Mouse (Mus musculus) neural tube, embryonic 12.5 days (tissue): Measurements from ENCODE around the gene Acrbp. TPM values are rescaled to one million over a fixed set of nuclear protein-coding genes. Genes with fewer than 3 reads are reported as not detected.

ENCODE experiments used
- ATAC-seq: fragments of 200-750 bp; cut with Nextera tagmentation; 2 replicates; pipeline ENCODE4 v1.8.0; 2017; ENCODE audit warnings: low read depth, mild to moderate bottlenecking, moderate TSS enrichment, moderate library complexity; ENCODE audit not compliant: low FRiP score
- H3K27ac ChIP-seq: fragments of 300-500 bp; sonication (generic); 2 replicates; pipeline ENCODE4 v1.5.1; 2016
- H3K27me3 ChIP-seq: fragments of 300-500 bp; sonication (generic); replicated peaks from 2 replicates; pipeline ENCODE4 v1.6.1; 2016; ENCODE audit warnings: mild to moderate bottlenecking
- H3K36me3 ChIP-seq: fragments of 300-500 bp; sonication (generic); 2 replicates; pipeline ENCODE4 v1.6.1; 2016; ENCODE audit warnings: mild to moderate bottlenecking
- H3K4me1 ChIP-seq: fragments of 300-500 bp; sonication (generic); 2 replicates; pipeline ENCODE4 v1.6.1; 2016
- H3K4me2 ChIP-seq: fragments of 300-500 bp; sonication (generic); replicated peaks from 2 replicates; pipeline ENCODE4 v1.6.1; 2016; ENCODE audit warnings: mild to moderate bottlenecking
- H3K4me3 ChIP-seq: fragments of 300-500 bp; sonication (generic); 2 replicates; pipeline ENCODE4 v1.5.1; 2016
- H3K9ac ChIP-seq: fragments of 300-500 bp; sonication (generic); 2 replicates; pipeline ENCODE4 v1.6.1; 2016; ENCODE audit warnings: mild to moderate bottlenecking
- H3K9me3 ChIP-seq: fragments of 300-500 bp; sonication (generic); 2 replicates; pipeline ENCODE4 v1.6.1; 2016; ENCODE audit warnings: mild to moderate bottlenecking
- WGBS: fragments of 180-500 bp; shearing (Covaris S2); methylation state at CpG from one replicate; pipeline ENCODE4 v1.1.7; 2016; 5-methylcytosine and 5-hydroxymethylcytosine counted together
- polyA plus RNA-seq: library from polyadenylated mRNA; unstranded; fragments of >200 nt; fragmentation: Nextera tagmentation; extraction: Ambion mirVana; gene quantifications from 2 replicates; pipeline ENCODE4 v1.2.1, GENCODE M21; 2016

Acrbp gene
- polyA plus RNA-seq, 1 experiment from 2014 or later: 15.3 TPM

DNA sequence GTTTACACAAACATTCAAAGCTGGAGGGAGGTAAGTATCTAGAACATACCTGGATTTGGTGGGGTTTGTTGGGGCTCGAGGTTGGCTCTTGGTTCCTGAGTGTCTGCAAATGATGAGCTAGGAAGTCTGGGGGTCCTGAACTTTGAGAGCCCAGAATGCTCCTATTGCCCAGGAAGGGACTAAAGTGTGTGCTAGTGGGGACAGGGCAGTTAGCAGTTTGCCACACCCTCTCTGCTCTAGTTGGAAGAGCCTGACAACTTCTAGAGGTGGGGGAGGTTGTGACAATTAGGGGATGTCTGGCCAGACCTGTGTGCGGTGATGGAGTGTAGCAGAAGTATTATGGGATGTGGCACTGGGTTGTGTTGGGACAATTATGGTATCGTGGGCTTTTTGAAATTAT, 45.4 kb downstream of the Acrbp start:
- Histone ChIP-seq H3K9me3 (no peaks in the 10 kb centered on the region), H3K4me3 (no peak overlapping the region), H3K27ac (peak overlapping the region; percentile 42; the same call in 1 of the 2 replicates), H3K4me2 (no peak overlapping the region), H3K36me3 (peaks cover 17% of the 10 kb centered on the region; the same call in 1 of the 2 replicates), H3K9ac (no peak overlapping the region), H3K27me3 (no peaks in the 10 kb centered on the region), H3K4me1 (peaks cover 33% of the 10 kb centered on the region)
- 59% methylated on average over 3 of the region's 3 CpGs for WGBS
- no peak for ATAC-seq

GRCm38 (mm10) chr6:125095391-125096278, 46.1 kb downstream of the Acrbp start, which contains the start of gene Chd4:
Gene Chd4, plus strand, starts transcription at chr6:125095981.
- Histone ChIP-seq H3K36me3 (peaks cover 25% of the 10 kb centered on the region), H3K27me3 (no peaks in the 10 kb centered on the region), H3K27ac (peak within 1 kb of the TSS; percentile 91), H3K9me3 (no peaks in the 10 kb centered on the region), H3K4me2 (peak within 1 kb of the TSS; percentile 65), H3K9ac (peak within 1 kb of the TSS; percentile 97), H3K4me3 (peak within 1 kb of the TSS; percentile 99), H3K4me1 (peaks cover 33% of the 10 kb centered on the region)
- peak; percentile 70 for ATAC-seq
- WGBS: 2% methylated on average over 38 of the region's 45 CpGs

DNA sequence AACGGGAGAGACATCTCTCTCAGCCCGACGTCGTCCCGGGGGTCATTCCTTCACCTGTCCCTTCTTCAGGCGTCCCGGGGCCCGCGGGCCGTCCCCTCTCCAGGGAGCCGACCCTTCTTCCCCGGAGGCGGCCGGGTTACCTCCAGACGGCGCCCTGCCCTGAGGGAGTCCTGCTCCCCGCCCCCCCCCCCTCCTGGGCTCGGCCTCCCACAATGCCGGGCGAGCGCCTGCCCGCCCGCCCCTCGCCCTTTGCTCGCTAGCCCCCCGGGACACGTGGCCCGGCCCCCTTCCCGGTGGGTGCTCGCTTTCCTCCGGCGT, 46.7 kb downstream of the Acrbp start:
- no peak; the same call in 1 of the 2 replicates for ATAC-seq
- Histone ChIP-seq H3K27ac (peak overlapping the region; percentile 91), H3K36me3 (peaks cover 31% of the 10 kb centered on the region), H3K4me2 (peak overlapping the region; percentile 65), H3K4me1 (peaks cover 31% of the 10 kb centered on the region), H3K27me3 (no peaks in the 10 kb centered on the region), H3K4me3 (peak overlapping the region; percentile 99), H3K9me3 (no peaks in the 10 kb centered on the region), H3K9ac (peak overlapping the region; percentile 97)
- whole genome bisulfite sequencing: under 1% methylated on average over 31 of the region's 32 CpGs

GRCm38 (mm10) chr6:125096597-125097345, 47.3 kb downstream of the Acrbp start:
- ATAC-seq: peak; percentile 52
- Histone ChIP-seq H3K27ac (peak overlapping the region; percentile 91), H3K4me3 (peak overlapping the region; percentile 99), H3K4me1 (peaks cover 31% of the 10 kb centered on the region), H3K9ac (peak overlapping the region; percentile 97), H3K36me3 (peaks cover 36% of the 10 kb centered on the region), H3K9me3 (no peaks in the 10 kb centered on the region), H3K27me3 (no peaks in the 10 kb centered on the region), H3K4me2 (peak overlapping the region; percentile 65)
- WGBS: under 1% methylated on average over 42 of the region's 44 CpGs

GRCm38 (mm10) chr6:125097346-125097689, 47.8 kb downstream of the Acrbp start:
- Histone ChIP-seq H3K9ac (peak overlapping the region; percentile 97), H3K4me2 (peak overlapping the region; percentile 65), H3K27me3 (no peaks in the 10 kb centered on the region), H3K4me3 (peak overlapping the region; percentile 99), H3K9me3 (no peaks in the 10 kb centered on the region), H3K27ac (peak overlapping the region; percentile 91), H3K4me1 (peaks cover 31% of the 10 kb centered on the region), H3K36me3 (peaks cover 42% of the 10 kb centered on the region)
- under 1% methylated on average over 12 of the region's 12 CpGs for WGBS
- no peak; the same call in 1 of the 2 replicates for ATAC-seq

DNA sequence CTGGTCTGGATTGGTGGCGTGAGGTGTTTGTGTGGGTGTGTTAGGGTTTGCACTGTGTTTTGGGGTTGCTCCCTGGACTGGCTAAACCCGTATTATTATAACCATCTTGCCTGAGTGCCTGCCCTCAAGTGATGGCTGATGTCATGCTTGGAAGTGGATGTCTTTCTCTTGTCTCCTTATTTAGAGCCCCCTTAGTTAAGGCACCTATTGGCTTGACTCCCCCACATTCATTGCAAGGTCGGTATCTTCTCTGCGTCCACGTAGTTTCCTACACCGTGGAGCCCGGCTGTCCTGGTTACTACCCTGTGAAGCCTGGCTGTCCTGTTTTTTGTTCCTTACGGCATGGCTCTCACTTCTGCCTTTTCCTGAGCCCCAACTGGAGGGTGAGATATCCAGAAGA, 48.5 kb downstream of the Acrbp start:
- no peak for ATAC-seq
- H3K36me3 ChIP-seq: peaks cover 48% of the 10 kb centered on the region
- 69% methylated on average over 8 of the region's 8 CpGs for WGBS
- H3K9ac ChIP-seq: peak overlapping the region; percentile 97
- peaks cover 31% of the 10 kb centered on the region for H3K4me1 ChIP-seq
- H3K27ac ChIP-seq: no peak overlapping the region
- H3K27me3 ChIP-seq: no peaks in the 10 kb centered on the region
- peak overlapping the region; percentile 99 for H3K4me3 ChIP-seq
- no peaks in the 10 kb centered on the region for H3K9me3 ChIP-seq
- H3K4me2 ChIP-seq: peak overlapping the region; percentile 65

DNA sequence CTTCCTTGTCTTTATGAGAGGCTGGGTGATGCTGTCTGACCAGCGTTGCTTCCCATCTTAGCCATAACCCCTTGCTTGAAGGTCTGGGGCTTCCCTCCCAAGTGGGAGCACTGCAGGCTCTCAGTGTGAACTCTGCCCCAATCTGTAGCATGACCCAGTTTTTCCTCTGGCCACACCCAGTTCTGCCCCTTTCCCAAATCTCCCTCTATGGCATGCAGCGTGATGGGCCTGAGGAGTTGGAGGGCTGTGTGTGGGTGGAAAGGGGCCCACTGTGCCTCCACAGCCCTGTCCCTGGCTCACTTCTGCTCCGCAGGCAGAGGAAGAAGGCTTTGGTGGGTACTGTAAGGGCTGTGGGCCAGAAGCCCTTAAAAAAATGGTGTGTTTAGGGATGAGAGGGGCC, 49.0 kb downstream of the Acrbp start:
- no peaks in the 10 kb centered on the region for H3K9me3 ChIP-seq
- peak overlapping the region; percentile 65 for H3K4me2 ChIP-seq
- peak overlapping the region; percentile 99 for H3K4me3 ChIP-seq
- H3K27me3 ChIP-seq: no peaks in the 10 kb centered on the region
- peak overlapping the region; percentile 97 for H3K9ac ChIP-seq
- ATAC-seq: no peak
- H3K27ac ChIP-seq: peak overlapping the region; percentile 6
- H3K36me3 ChIP-seq: peaks cover 52% of the 10 kb centered on the region
- 76% methylated on average over 3 of the region's 3 CpGs for WGBS
- H3K4me1 ChIP-seq: peaks cover 31% of the 10 kb centered on the region

DNA sequence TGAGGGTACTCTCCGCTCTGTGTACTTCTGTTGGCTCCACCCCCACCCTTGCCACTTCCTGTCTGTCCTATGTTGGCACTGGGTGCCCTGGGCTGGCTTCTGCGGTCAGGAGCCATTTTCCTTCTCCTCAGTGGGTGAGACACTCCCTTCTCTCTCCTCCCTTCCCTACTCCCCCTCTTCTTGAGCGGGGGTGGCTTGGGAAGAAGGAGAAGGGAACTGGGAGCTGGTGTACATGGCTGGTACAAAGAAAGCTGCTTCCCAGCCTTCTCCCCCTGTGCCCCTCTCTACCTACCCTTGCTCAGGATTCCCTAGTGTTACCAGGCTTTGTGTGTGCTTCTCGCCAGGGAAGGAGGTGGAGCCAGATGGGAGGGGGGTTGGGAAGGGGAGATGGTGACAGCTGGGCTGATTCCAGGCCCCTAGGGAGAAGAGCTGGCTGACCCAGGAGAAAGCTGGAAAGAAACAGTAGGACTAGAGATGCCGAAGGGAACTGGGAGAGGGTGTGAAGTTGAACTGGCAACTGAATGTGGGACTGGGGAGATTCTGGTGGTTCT, 50.0 kb downstream of the Acrbp start:
- Histone ChIP-seq H3K4me1 (peaks cover 31% of the 10 kb centered on the region), H3K27me3 (no peaks in the 10 kb centered on the region), H3K27ac (peak overlapping the region; percentile 60), H3K36me3 (peaks cover 59% of the 10 kb centered on the region), H3K9ac (peak overlapping the region; percentile 48), H3K4me2 (peak overlapping the region; percentile 65), H3K9me3 (no peaks in the 10 kb centered on the region), H3K4me3 (peak overlapping the region; percentile 99)
- WGBS: 46% methylated on average over 5 of the region's 5 CpGs
- no peak for ATAC-seq

DNA sequence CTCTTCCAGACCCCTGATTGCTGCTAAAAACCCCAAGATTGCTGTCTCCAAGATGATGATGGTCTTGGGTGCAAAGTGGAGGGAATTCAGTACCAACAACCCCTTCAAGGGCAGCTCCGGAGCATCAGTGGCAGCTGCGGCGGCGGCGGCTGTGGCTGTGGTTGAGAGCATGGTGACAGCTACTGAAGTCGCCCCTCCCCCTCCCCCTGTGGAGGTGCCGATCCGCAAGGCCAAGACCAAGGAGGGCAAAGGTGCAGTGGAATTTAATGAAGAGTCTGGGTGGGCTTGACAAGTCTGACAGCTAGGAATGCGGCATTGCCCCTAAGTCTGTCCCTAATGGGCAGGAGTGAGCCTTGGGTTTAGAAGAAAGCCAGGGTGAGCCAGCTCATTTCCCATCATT, 52.0 kb downstream of the Acrbp start:
- ATAC-seq: no peak
- 90% methylated on average over 9 of the region's 9 CpGs for WGBS
- Histone ChIP-seq H3K9me3 (no peaks in the 10 kb centered on the region), H3K4me3 (no peak overlapping the region), H3K27me3 (no peaks in the 10 kb centered on the region), H3K36me3 (peaks cover 78% of the 10 kb centered on the region), H3K4me2 (no peak overlapping the region), H3K27ac (no peak overlapping the region), H3K9ac (no peak overlapping the region), H3K4me1 (peaks cover 31% of the 10 kb centered on the region)

GRCm38 (mm10) chr6:125104223-125104622, 54.7 kb downstream of the Acrbp start:
- no peak overlapping the region for H3K4me2 ChIP-seq

DNA sequence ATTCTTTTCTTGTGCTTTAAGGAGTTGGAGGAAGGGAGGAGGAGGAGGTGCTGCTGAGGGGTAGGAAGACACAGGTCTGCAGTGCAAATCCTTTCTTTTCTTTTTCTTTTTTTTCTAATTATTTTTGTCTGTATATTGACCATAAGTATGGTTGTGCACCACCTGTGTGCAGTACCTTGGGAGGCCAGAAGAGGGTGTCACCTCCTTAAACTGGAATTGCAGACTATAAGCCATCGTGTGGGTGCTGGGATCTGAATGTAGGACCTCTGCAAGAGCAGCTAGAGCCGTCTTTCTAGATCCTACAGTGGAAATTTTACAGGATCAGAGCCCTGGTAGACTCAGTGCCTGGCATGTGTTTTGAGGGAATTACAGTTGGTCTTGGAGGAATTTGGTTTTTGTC, 58.2 kb downstream of the Acrbp start:
- H3K36me3 ChIP-seq: peaks cover 95% of the 10 kb centered on the region
- 96% methylated on average over 2 of the region's 2 CpGs for WGBS
- no peaks in the 10 kb centered on the region for H3K4me1 ChIP-seq
- H3K9ac ChIP-seq: no peak overlapping the region
- H3K4me3 ChIP-seq: no peak overlapping the region
- no peaks in the 10 kb centered on the region for H3K9me3 ChIP-seq
- H3K4me2 ChIP-seq: no peak overlapping the region
- H3K27me3 ChIP-seq: no peaks in the 10 kb centered on the region
- H3K27ac ChIP-seq: no peak overlapping the region
- ATAC-seq: no peak

More at GRCm38 (mm10) chr6:125104223-125104622, 54.7 kb downstream of the Acrbp start:
- Histone ChIP-seq H3K27ac (no peak overlapping the region), H3K36me3 (peaks cover 95% of the 10 kb centered on the region), H3K4me3 (no peak overlapping the region), H3K9me3 (no peaks in the 10 kb centered on the region), H3K9ac (no peak overlapping the region), H3K27me3 (no peaks in the 10 kb centered on the region), H3K4me1 (peaks cover 15% of the 10 kb centered on the region)
- WGBS: 97% methylated on average over 4 of the region's 4 CpGs
- ATAC-seq: no peak

DNA sequence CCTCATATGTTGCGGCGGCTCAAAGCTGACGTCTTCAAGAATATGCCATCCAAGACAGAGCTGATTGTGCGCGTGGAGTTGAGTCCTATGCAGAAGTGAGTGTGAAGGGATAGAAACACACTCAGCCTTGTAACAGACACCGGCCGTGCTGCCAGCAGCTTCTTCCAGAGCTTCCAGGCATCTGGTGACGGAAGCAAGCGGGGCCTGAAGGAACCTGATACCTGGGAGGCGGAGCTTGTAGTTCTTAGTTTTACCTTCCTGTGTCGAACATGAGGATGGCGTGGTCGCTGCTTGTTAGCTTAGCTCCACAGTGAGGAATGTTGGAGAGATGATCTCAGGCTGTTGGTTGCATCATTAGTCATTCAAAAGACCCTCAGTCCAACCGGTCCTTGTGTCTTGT, 59.9 kb downstream of the Acrbp start:
- Histone ChIP-seq H3K36me3 (peaks cover 100% of the 10 kb centered on the region), H3K4me1 (no peaks in the 10 kb centered on the region), H3K27me3 (no peaks in the 10 kb centered on the region), H3K9ac (no peak overlapping the region), H3K27ac (no peak overlapping the region), H3K4me3 (no peak overlapping the region), H3K9me3 (no peaks in the 10 kb centered on the region), H3K4me2 (no peak overlapping the region)
- no peak for ATAC-seq
- WGBS: 89% methylated on average over 14 of the region's 14 CpGs
